ENCODE assay signal across 8 mouse cellular contexts in genomic region chr4:49153849-49154248, GRCm38 (mm10).
DNase-seq lines count a peak whose midpoint lies in the region; ATAC-seq lines count a peak whose summit lies in the region.

No protein-coding gene starts in this region.

- WGBS in lung, embryonic 15.5 days = 35% methylated on average over 5 of the region's 5 CpGs

- no peak overlapping the region for H3K27ac ChIP-seq in lung, embryonic 15.5 days

- H3K9ac ChIP-seq in lung, embryonic 15.5 days = no peak overlapping the region

- no peaks in the 10 kb centered on the region for H3K36me3 ChIP-seq in lung, embryonic 15.5 days

- H3K9me3 ChIP-seq in lung, embryonic 15.5 days = no peaks in the 10 kb centered on the region

- no peak overlapping the region for H3K4me3 ChIP-seq in lung, embryonic 15.5 days

- peak; percentile 32 to 40 for DNase-seq in urinary bladder, adult 18-20 months (ENCODE audit: low spot score in 2 of 2)
- DNase-seq in urinary bladder, postnatal 10 days (ENCODE audit: low spot score) = no peak
- DNase-seq in cerebellum, adult 9-10 months = peak; percentile 3
- peak; percentile 39 to 79 for DNase-seq in layer of hippocampus, adult 18-20 months (ENCODE audit: low spot score in 2 of 2)
- peak; percentile 16 to 39 for DNase-seq in right cerebral cortex, postnatal 36 days (ENCODE audit: low spot score in 2 of 2)

- H3K4me1 ChIP-seq in lung, embryonic 15.5 days = no peaks in the 10 kb centered on the region

- ATAC-seq in granulocyte monocyte progenitor cell, adult 5-6 weeks (replicated peaks; ENCODE audit: poor library complexity, severe bottlenecking) = peak; percentile 97
- peak; percentile 42; the same call in 1 of the 2 replicates for ATAC-seq in lung, embryonic 15.5 days (ENCODE audit: borderline replicate concordance, extremely low read depth, low FRiP score, low TSS enrichment)
- ATAC-seq in inflammation-experienced regulatory T-cells, adult 6 months = no peak

- H3K27me3 ChIP-seq in lung, embryonic 15.5 days = no peaks in the 10 kb centered on the region

- no peak overlapping the region for H3K4me2 ChIP-seq in lung, embryonic 15.5 days
